Mouse (Mus musculus) ES-E14 (cell line): Measurements from ENCODE around the gene Fopnl.

Experiments
- MAFK ChIP-seq: IDR thresholded peaks from 2 replicates; pipeline ENCODE4 v1.6.1; 2014; ENCODE audit warnings: mild to moderate bottlenecking, low read depth, low read length, inconsistent platforms; ENCODE audit not compliant: insufficient read depth
- ZC3H11A ChIP-seq: IDR thresholded peaks from 2 replicates; pipeline ENCODE4 v1.6.1; 2012; ENCODE audit warnings: low read depth, mild to moderate bottlenecking, inconsistent platforms, low read length, borderline replicate concordance
- ZNF384 ChIP-seq: IDR thresholded peaks from 2 replicates; pipeline ENCODE4 v1.6.1; 2012; ENCODE audit warnings: low read depth, low read length, inconsistent platforms

DNA sequence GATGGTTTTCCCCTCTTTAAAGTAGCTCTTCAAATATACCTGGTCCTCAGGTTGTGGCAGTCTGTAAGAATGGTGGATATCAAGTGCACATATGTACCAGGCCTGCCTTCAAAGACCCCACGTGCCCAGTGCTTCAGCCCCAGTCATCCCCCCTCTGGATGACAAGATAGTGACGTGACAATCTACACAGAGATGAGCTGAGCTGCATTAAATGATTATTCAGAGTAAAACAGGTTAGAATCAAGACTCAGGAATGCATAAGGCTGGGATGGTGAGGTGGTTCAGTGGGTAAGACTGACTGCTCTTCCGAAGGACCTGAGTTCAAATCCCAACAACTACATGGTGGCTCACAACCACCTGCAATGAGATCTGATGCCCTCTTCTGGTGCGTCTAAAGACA lies 19.5 kb downstream of the Fopnl start:
- TF ChIP-seq ZC3H11A (no peak), MAFK (no peak), ZNF384 (no peak)
